Mouse (Mus musculus): ENCODE measurements around the gene Psmg3. TPM values are rescaled to one million over a fixed set of nuclear protein-coding genes. Genes with fewer than 3 reads are reported as not detected.

The Psmg3 gene
- total RNA-seq (2015) = 17.6 and 18.3 TPM in 2 replicates
- 15.2 and 15.6 TPM in 2 replicates for total RNA-seq (2017)

DNA sequence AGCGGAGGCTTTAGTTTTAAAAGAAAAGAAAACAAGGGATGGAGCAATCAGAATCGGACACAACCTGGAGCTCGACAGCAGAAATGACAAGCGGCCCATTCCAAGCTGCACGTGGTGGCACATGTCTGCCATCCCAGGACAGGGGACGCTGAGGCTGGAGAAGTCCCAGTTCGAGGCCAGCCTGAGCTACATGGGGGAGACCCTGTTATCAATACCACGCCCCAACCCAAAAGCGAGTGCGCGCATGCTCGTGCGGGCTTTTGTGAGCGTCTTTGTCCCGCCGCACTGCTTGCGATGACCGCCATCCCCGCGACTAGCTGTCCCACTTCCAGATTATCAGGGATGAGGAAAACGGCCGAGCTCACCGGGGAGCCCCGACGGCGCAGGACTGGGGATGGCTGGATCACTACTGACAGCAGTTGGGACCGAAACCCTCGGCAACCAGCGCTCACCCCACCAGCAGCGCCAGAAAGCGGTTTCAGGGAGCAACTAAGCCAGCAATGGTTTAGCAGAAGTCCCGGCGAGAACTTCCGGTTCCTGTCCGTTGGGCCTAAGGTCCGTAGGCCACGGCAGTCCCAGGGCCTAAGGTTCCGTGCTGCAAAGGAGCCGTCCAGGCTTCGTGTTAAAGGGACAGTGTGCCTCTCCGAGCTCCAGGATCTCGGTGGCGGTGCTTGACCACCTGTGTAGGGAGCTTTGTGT lies at the start of gene Psmg3, which contains the start of gene Gm26938:
Gene Psmg3 (minus strand): TSS at position 529 of the 699 bp plus-strand sequence.
Gene Gm26938 (minus strand): TSS at position 51 of the 699 bp plus-strand sequence.
- peak; percentile 94 for ATAC-seq (ENCODE audit: poor library complexity, severe bottlenecking)

GRCm38 (mm10) chr5:139871526-139871925 lies 44.8 kb upstream of the Psmg3 start:
- ATAC-seq (ENCODE audit: poor library complexity, severe bottlenecking) = no peak

GRCm38 (mm10) chr5:139870886-139871285 lies 44.2 kb upstream of the Psmg3 start:
- no peak for ATAC-seq (ENCODE audit: poor library complexity, severe bottlenecking)

- ATAC-seq (ENCODE audit: poor library complexity, severe bottlenecking) = no peak
These were observed 36.1 kb upstream of the Psmg3 start for GRCm38 (mm10) chr5:139862759-139863158.

DNA sequence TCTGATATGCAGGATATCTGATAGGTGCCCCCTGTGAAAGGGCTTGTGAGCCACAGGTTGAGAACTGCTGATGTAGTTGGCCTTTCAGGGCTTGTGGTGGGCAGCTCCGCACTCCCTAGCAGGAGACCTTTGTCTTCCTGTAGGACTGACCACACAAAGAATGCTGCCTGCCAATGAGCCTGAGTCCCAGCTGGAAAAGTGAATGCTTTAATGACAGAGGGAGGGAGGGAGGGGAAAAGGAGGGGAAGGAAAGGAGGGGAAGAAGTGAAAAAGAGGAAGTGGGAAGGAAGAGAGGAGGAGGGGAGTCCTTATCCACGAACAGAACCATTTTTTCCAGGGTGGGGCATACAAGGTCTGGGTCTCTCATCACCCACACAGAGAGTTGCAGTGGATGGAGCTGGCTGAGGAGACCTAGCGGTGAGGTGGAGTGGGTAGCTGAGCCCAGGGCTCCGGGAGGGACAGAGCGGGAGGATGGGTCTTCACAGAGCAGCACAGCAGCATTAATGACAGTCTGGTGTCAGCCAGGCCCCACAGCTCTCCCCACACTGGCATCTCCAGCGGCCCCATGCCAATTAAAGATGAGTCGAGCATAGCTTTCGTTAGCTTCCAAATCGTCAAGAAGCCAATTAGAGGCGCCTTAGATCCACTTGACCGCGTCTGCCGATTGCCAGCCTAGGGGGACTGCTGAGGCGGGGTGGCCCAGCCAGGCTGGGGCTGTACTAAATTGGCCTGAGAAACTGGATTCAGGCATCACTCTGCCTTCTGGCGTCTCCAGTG lies 33.8 kb upstream of the Psmg3 start:
- no peak for ATAC-seq (ENCODE audit: poor library complexity, severe bottlenecking)

DNA sequence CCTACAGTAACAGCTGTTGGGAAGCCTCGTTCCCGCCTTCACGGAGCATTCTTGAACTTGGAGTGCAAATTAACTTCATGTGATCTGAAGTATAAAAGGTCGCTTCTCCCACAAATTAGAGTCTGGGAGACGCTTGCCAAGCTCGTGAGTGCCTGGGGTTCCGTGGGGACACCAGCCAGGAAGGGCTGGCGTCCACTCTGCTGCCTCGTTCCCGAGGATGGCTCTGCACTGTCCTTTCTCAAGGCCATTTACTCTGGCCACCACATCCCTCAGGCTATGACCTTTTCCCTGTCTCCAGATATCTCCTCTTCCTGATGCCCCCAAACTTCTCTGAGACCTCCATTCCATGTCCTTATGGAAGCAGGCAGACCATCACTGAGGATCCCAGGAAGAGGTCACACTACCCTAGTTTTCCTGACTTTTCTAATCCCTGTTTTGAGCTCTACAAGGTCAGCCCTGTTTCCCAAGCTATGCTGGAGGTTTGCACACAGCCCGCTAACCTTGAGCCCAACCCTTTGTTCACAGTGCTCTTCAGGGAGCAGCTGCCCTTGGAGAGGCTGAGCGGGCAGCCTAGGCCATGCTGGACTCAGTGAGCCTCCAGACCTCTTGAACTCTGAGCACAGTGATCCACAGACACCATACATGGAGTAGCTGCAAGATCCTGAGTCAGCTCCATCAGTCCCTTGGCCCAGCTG lies 23.1 kb upstream of the Psmg3 start:
- no peak for ATAC-seq (ENCODE audit: poor library complexity, severe bottlenecking)

- no peak for ATAC-seq (ENCODE audit: poor library complexity, severe bottlenecking)
These were observed 12.5 kb upstream of the Psmg3 start for GRCm38 (mm10) chr5:139839142-139839541.

GRCm38 (mm10) chr5:139838476-139838892 lies 11.8 kb upstream of the Psmg3 start:
- ATAC-seq (ENCODE audit: poor library complexity, severe bottlenecking) = peak; percentile 82

- no peak for ATAC-seq (ENCODE audit: poor library complexity, severe bottlenecking)
These were observed 9.0 kb upstream of the Psmg3 start for GRCm38 (mm10) chr5:139835706-139836105.

- no peak for ATAC-seq (ENCODE audit: poor library complexity, severe bottlenecking)
These were observed 5.4 kb upstream of the Psmg3 start for GRCm38 (mm10) chr5:139832125-139832524.

- peak; percentile 84 for ATAC-seq (ENCODE audit: poor library complexity, severe bottlenecking)
These were observed 4.0 kb upstream of the Psmg3 start for GRCm38 (mm10) chr5:139830734-139831133.

- ATAC-seq (ENCODE audit: poor library complexity, severe bottlenecking) = no peak
These were observed 2.7 kb upstream of the Psmg3 start for GRCm38 (mm10) chr5:139829384-139829783.

GRCm38 (mm10) chr5:139827593-139827992 lies 908 bp upstream of the Psmg3 start:
- no peak for ATAC-seq (ENCODE audit: poor library complexity, severe bottlenecking)

- ATAC-seq (ENCODE audit: poor library complexity, severe bottlenecking) = no peak
These were observed 738 bp downstream of the Psmg3 start for GRCm38 (mm10) chr5:139825947-139826346.

GRCm38 (mm10) chr5:139824531-139824930 lies 2.2 kb downstream of the Psmg3 start:
- no peak for ATAC-seq (ENCODE audit: poor library complexity, severe bottlenecking)

GRCm38 (mm10) chr5:139821466-139822459 lies 4.9 kb downstream of the Psmg3 start:
- ATAC-seq (ENCODE audit: poor library complexity, severe bottlenecking) = no peak

DNA sequence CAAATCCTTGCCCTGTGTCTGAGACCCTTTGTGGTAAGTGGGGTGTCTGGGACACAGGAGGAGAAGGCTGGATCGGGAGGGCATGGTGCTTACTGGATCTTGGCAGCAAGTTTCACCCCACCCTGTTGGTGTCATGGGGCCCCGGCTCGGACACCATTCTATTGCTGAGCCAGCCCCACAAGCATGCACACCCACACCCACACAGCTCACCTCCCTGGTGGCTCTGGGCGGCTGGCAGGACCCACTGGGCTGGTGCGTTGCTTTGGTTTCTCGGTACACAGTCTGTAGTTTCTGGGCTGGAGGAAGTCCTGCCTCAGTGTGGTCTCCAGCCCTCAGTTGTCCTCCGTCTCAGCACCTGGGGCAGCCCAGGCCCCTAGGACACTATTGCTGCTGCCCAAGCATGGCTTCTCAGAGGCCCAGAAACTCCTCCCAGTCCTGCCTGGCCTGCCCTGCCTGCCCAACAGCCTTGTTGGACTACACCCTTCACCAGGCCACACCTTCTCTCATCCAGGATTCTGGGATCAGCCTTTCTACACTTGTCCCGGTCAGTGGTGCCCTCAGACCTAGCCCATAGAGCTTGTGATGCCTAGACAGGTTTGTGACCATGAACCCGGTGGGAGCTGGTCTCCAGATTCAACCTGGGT lies 7.0 kb downstream of the Psmg3 start, which contains the start of gene Tmem184a:
Gene Tmem184a (minus strand): TSS at position 380 of the 644 bp plus-strand sequence.
- no peak for ATAC-seq (ENCODE audit: poor library complexity, severe bottlenecking)

DNA sequence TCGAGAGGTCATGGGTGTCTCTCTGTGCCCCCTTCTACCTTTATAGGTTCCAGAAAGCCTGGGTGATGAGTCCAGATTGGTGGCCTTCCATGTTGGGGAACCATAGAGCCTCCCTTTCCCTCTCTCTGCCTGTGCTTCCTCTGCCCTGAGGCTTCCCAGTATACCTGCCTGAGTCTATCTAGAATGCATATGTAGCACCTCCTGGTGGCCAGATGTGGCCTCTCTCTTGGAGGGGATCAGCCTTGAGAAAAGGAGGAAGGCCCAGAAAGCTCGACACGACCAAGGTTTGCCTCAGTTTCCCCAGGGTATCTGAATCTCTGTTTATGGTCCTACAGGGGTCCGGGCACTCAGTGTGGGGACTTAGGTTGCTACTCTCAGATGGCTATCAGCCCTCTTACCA lies 7.9 kb downstream of the Psmg3 start:
- ATAC-seq (ENCODE audit: poor library complexity, severe bottlenecking) = peak; percentile 61

- no peak for ATAC-seq (ENCODE audit: poor library complexity, severe bottlenecking)
These were observed 8.6 kb downstream of the Psmg3 start for GRCm38 (mm10) chr5:139818056-139818455.

DNA sequence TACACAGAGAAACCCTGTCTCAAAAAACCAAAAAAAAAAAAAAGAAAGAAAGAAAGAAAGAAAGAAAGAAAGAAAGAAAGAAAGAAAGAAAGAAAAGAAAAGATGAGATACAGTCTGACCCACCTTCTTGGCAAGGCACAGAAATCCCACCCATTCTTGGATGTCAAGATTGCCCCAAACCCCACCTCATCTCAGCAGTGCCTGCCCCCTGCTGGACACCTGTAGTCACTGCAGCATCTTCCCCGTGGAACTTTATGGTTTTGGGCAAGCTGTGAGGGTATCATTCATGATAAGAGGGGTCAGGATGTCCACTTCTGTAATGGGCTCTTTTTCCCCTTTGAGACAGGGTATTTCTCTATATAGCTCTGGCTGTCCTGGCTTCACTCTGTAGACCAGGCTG lies 9.4 kb downstream of the Psmg3 start:
- ATAC-seq (ENCODE audit: poor library complexity, severe bottlenecking) = peak; percentile 72
